Mouse (Mus musculus) liver, embryonic 16.5 days (tissue): ENCODE data around the gene Stx18. TPM values are rescaled to one million over a fixed set of nuclear protein-coding genes. Genes with fewer than 3 reads are reported as not detected.
A peak's percentile ranks its signal among the peaks of the same experiment; 100 is the strongest.

Source experiments
- ATAC-seq: fragments of 200-750 bp; cut with Nextera tagmentation; 2 replicates; pipeline ENCODE4 v1.8.0; 2017; ENCODE audit warnings: low read depth, mild to moderate bottlenecking, moderate number of reproducible peaks, moderate library complexity
- H3K27ac ChIP-seq: fragments of 300-500 bp; sonication (generic); 2 replicates; pipeline ENCODE4 v1.5.1; 2014; ENCODE audit warnings: mild to moderate bottlenecking, low read length
- H3K27me3 ChIP-seq: fragments of 300-500 bp; sonication (generic); 2 replicates; pipeline ENCODE4 v1.6.1; 2014; ENCODE audit warnings: low read depth, low read length, mixed read lengths; ENCODE audit not compliant: control insufficient read depth, insufficient read depth
- H3K36me3 ChIP-seq: fragments of 300-500 bp; sonication (generic); 2 replicates; pipeline ENCODE4 v1.6.1; 2014; ENCODE audit warnings: mild to moderate bottlenecking; ENCODE audit not compliant: control insufficient read depth, insufficient read depth
- H3K4me1 ChIP-seq: fragments of 300-500 bp; sonication (generic); 2 replicates; pipeline ENCODE4 v1.6.1; 2014; ENCODE audit warnings: low read depth, low read length, mixed read lengths; ENCODE audit not compliant: control insufficient read depth
- H3K4me2 ChIP-seq: fragments of 300-500 bp; sonication (generic); 2 replicates; pipeline ENCODE4 v1.6.1; 2014; ENCODE audit warnings: low read depth, low read length, mixed read lengths
- H3K4me3 ChIP-seq: fragments of 300-500 bp; sonication (generic); 2 replicates; pipeline ENCODE4 v1.5.1; 2014; ENCODE audit warnings: low read depth, mild to moderate bottlenecking, low read length
- H3K9ac ChIP-seq: fragments of 300-500 bp; sonication (generic); 2 replicates; pipeline ENCODE4 v1.6.1; 2014; ENCODE audit warnings: low read depth, low read length
- H3K9me3 ChIP-seq: fragments of 300-500 bp; sonication (generic); replicated peaks from 2 replicates; pipeline ENCODE4 v1.6.1; 2016; ENCODE audit warnings: low read length; ENCODE audit not compliant: control insufficient read depth
- WGBS: fragments of 180-500 bp; shearing (Covaris S2); extraction: QIAGEN DNeasy Blood & Tissue Kit; methylation state at CpG from one replicate; pipeline ENCODE4 v1.1.7; 2014; ENCODE audit not compliant: insufficient replicate concordance; 5-methylcytosine and 5-hydroxymethylcytosine counted together
- polyA plus RNA-seq: library from polyadenylated mRNA; unstranded; fragments of >200 nt; fragmentation: Nextera tagmentation; extraction: Ambion mirVana; gene quantifications from 2 replicates; pipeline ENCODE4 v1.2.1, GENCODE M21; 2015

The Stx18 gene
- polyA plus RNA-seq, 1 experiment from 2014 or later: 10.7 TPM

DNA sequence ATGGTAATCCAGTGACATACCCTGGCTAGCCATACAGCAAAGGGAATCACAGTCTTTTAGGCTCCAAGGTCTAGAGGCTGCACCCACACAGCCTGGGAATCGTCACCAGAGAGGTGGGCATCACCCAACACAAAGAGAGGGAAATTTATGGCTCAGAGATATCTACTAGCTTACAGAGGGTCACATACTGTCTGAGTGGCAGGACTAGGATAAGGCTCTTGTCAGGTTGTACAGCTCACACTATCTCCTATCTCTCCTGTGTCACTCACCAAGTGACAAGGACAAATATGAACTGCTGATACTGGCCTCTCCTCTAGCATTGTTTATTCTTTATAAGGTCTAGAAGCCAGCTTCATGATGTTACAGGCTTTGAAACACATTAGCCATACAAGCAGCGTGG, 90.8 kb downstream of the Stx18 start:
- H3K4me3 ChIP-seq: no peak overlapping the region
- no peaks in the 10 kb centered on the region for H3K27me3 ChIP-seq
- no peaks in the 10 kb centered on the region for H3K36me3 ChIP-seq
- no peak overlapping the region for H3K4me2 ChIP-seq
- H3K4me1 ChIP-seq: no peaks in the 10 kb centered on the region
- peak; percentile 47 for ATAC-seq
- 66% methylated on average over 2 of the region's 2 CpGs for WGBS
- H3K27ac ChIP-seq: no peak overlapping the region
- no peaks in the 10 kb centered on the region for H3K9me3 ChIP-seq
- H3K9ac ChIP-seq: no peak overlapping the region

DNA sequence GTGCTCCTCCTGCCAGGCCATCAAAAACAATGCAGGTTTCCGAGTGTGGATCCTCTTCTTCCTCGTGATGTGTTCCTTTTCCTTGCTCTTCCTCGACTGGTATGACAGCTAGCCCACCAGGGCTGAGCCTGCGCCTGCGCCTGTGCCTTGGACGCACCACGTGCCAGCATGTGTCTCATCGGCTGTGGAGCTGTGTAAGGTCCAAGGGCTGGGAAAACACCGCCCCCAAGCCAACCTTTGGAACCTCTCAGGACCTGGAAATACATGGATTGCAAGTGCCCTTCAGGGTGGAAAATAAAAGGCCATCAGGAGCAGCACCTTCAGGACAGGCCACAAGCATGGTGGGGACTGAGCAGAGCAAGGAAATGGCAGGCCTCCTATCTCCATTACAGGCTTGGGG, 97.7 kb downstream of the Stx18 start:
- no peak overlapping the region for H3K9ac ChIP-seq
- H3K4me2 ChIP-seq: no peak overlapping the region
- H3K27me3 ChIP-seq: no peaks in the 10 kb centered on the region
- H3K9me3 ChIP-seq: no peaks in the 10 kb centered on the region
- ATAC-seq: peak; percentile 60; the same call in 1 of the 2 replicates
- no peaks in the 10 kb centered on the region; the same call in 1 of the 2 replicates for H3K4me1 ChIP-seq
- no peak overlapping the region for H3K4me3 ChIP-seq
- H3K27ac ChIP-seq: no peak overlapping the region
- WGBS: 69% methylated on average over 9 of the region's 9 CpGs
- no peaks in the 10 kb centered on the region for H3K36me3 ChIP-seq

DNA sequence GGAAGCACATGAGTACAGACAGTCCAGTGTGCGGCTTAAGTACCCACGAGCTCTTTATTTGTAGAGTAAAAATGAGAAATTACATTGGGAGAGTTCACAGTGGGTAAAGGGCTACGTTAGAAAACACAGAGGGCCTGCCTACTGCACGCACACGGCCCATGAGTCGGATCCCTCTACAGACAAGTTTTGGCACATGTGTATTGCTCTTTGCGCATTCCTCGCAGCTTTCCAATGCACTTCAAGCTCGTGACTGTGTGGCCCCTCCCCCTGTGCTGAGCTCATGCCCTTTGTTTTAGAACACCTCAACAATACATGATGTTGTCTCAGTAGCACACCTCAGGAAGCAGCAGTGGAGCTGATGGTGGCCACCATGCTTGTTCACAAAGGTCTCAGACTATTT, 98.6 kb downstream of the Stx18 start:
- Histone ChIP-seq H3K4me1 (no peaks in the 10 kb centered on the region; the same call in 1 of the 2 replicates), H3K4me2 (no peak overlapping the region), H3K36me3 (no peaks in the 10 kb centered on the region), H3K9ac (no peak overlapping the region), H3K27me3 (no peaks in the 10 kb centered on the region), H3K4me3 (no peak overlapping the region), H3K27ac (no peak overlapping the region), H3K9me3 (no peaks in the 10 kb centered on the region)
- no peak for ATAC-seq
- 81% methylated on average over 9 of the region's 9 CpGs for WGBS

DNA sequence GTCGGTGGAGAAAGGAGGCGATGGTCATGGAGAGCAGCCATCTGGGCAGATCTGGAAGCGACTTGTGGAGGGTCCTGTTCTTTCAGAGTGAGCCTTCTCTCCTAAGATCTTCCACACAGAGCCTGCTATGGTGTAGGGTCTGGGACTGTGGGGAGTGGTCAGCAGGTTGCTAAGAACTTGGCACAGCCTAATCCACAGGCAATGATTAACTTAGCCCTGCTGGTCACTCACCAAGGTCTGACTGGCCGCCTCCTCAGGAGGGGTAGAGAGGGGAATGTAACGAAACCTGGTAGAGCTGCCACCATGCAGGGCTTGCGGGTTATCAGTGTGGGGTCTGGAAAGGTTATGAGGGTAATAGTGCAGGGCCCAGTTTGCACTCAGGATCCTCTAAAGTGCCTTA, 102.4 kb downstream of the Stx18 start:
- Histone ChIP-seq H3K27me3 (no peaks in the 10 kb centered on the region), H3K9ac (no peak overlapping the region), H3K27ac (no peak overlapping the region), H3K4me3 (no peak overlapping the region), H3K4me1 (no peaks in the 10 kb centered on the region; the same call in 1 of the 2 replicates), H3K36me3 (no peaks in the 10 kb centered on the region), H3K4me2 (no peak overlapping the region), H3K9me3 (no peaks in the 10 kb centered on the region)
- 68% methylated on average over 6 of the region's 6 CpGs for WGBS
- ATAC-seq: no peak

DNA sequence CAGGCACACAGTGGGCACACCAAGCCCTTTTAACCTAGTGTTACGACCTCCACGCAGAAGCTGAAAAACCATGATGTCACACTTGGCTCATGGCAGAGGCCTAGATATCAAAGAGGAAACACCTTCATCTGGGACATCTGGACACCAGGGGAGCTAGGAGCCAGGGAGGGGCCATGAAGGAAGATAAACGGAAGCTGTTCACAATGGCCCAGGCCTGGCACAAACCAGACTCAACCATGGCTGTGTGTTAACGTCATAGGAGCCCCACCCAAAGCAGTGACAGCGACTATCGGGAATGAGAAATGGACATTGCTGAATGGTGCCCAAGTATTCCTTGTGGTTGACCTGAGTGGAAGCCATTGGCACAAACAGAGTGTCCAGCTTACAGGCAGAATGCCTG, 108.0 kb downstream of the Stx18 start:
- no peak for ATAC-seq
- no peaks in the 10 kb centered on the region for H3K27me3 ChIP-seq
- no peak overlapping the region for H3K4me3 ChIP-seq
- no peaks in the 10 kb centered on the region for H3K36me3 ChIP-seq
- 69% methylated on average over 6 of the region's 6 CpGs for WGBS
- H3K27ac ChIP-seq: no peak overlapping the region
- H3K9me3 ChIP-seq: no peaks in the 10 kb centered on the region
- H3K4me1 ChIP-seq: no peaks in the 10 kb centered on the region
- H3K4me2 ChIP-seq: no peak overlapping the region
- no peak overlapping the region for H3K9ac ChIP-seq

DNA sequence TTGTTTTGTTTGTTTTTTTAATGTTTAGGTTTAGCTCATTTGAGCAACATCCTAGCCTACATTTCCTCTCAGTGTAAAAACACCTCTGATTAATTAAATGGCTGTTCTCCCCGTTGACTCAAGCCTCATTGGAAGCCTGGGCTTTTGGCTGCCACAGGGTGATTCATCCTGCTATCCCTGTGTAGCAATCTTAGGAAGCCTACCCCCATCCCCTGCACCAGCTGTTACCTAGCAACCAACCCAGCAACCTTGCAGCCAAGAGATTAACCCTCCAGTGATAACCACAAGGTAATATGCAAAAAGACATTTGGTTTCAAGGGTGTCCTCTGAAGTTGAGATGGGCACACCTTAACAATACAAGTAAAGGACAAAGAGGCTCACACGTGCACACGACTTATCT, 112.7 kb downstream of the Stx18 start:
- ATAC-seq: no peak
- Histone ChIP-seq H3K4me1 (no peaks in the 10 kb centered on the region), H3K4me2 (no peak overlapping the region), H3K27me3 (no peaks in the 10 kb centered on the region), H3K9me3 (no peaks in the 10 kb centered on the region), H3K9ac (no peak overlapping the region), H3K4me3 (no peak overlapping the region), H3K36me3 (no peaks in the 10 kb centered on the region), H3K27ac (no peak overlapping the region)
- 41% methylated on average over 3 of the region's 3 CpGs for WGBS

DNA sequence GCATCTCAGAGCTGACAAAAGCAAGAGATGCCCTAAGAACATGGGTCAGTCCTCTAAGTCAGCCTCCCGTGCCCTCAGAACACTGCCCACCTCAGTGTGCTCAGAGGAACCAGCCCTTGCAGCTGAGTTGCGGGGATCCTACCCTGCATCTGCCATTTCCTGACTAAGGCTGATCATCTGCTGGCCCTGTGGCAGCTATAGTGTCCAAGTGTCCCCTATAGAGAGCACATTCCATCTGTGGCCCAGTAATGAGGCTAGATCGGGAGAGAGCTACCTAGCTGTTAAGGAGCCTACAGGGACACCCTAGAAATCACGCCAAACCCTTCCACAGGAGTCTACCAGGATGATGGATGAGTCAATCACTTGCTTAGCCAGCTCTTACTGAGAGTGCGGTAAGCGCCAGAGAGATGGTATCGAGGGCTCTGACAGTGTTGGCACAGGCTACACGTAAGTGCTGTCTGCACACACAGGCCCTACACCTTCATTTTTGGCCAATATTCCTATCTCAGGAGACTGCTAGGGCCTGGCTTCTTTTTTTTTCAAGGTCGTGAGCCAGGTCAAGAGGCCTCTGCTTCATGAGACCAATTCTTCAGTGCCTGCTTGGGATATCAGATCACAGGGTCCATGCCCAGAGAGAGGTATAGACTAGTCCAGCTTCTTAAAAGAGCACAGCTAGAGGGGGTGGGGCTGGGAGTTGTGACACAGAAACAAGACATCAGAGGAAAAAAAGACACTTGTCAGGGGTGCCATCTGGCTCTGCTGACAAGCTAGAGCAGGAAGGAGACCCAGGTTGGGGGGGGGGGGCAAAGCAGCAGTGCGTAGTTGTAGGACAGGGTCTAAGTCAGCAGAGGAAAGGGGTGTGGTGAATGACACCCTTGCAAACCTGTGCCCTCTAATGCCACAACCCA, 113.9 kb downstream of the Stx18 start:
- H3K4me3 ChIP-seq: no peak overlapping the region
- no peak overlapping the region for H3K27ac ChIP-seq
- peaks cover 4% of the 10 kb centered on the region for H3K27me3 ChIP-seq
- H3K4me1 ChIP-seq: no peaks in the 10 kb centered on the region
- no peak overlapping the region for H3K4me2 ChIP-seq
- ATAC-seq: no peak
- WGBS: 66% methylated on average over 10 of the region's 10 CpGs
- H3K9ac ChIP-seq: no peak overlapping the region
- no peaks in the 10 kb centered on the region for H3K9me3 ChIP-seq
- H3K36me3 ChIP-seq: no peaks in the 10 kb centered on the region

DNA sequence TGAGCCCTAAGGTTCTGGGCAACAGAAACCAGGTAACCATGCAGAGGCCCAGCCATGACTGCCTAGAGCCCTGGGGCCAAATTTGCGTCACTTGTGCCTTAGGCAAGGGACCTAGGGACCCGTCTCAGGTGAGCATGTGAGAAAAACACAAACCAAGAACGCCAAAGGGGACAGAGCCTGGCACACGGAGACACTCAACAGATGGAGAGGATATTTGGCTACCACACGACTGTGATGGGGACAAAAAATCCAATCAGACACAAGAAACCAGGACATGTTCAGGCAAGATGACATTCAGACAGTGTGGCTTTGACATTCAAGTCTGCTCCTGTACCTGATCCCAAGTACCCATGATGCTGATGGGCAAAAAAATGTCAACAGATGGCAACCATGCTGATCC, 115.1 kb downstream of the Stx18 start:
- no peak overlapping the region for H3K27ac ChIP-seq
- no peaks in the 10 kb centered on the region for H3K4me1 ChIP-seq
- WGBS: 56% methylated on average over 5 of the region's 5 CpGs
- no peaks in the 10 kb centered on the region for H3K36me3 ChIP-seq
- H3K27me3 ChIP-seq: peaks cover 15% of the 10 kb centered on the region
- no peak overlapping the region for H3K4me3 ChIP-seq
- no peak overlapping the region for H3K4me2 ChIP-seq
- H3K9ac ChIP-seq: no peak overlapping the region
- no peak for ATAC-seq
- no peaks in the 10 kb centered on the region for H3K9me3 ChIP-seq

DNA sequence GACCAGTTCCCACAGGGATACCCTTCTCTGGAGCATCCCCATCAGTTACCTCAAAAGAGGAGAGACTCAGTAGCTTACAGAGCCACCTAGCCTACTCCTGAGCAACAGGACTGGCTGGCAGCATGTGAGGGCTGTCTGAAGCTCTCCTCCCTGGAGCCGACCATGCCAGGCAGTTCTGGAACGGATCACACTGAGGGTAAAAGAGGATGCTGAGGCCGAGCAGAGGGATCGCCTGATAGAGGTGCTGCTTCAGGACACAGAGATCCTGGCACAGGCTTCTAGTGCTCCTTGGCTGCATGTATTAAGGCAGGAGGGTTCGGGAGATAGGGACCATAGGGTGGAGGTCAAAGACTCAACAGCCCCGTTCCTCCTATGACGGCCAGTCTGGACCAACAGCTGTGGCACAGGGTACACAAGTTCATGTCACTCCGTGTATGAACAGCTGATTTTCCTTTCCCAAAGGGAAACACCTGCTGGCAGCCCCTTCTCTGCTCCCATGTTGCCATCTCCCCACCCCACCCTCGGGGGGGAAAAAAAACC, 119.0 kb downstream of the Stx18 start:
- ATAC-seq: no peak
- 51% methylated on average over 9 of the region's 9 CpGs for WGBS
- H3K27ac ChIP-seq: no peak overlapping the region
- no peaks in the 10 kb centered on the region for H3K36me3 ChIP-seq
- H3K4me2 ChIP-seq: no peak overlapping the region
- H3K4me1 ChIP-seq: no peaks in the 10 kb centered on the region
- H3K27me3 ChIP-seq: peaks cover 48% of the 10 kb centered on the region
- no peak overlapping the region for H3K4me3 ChIP-seq
- H3K9me3 ChIP-seq: no peaks in the 10 kb centered on the region
- no peak overlapping the region for H3K9ac ChIP-seq
